Mouse (Mus musculus): Measurements from ENCODE around the gene Cyren.

DNA sequence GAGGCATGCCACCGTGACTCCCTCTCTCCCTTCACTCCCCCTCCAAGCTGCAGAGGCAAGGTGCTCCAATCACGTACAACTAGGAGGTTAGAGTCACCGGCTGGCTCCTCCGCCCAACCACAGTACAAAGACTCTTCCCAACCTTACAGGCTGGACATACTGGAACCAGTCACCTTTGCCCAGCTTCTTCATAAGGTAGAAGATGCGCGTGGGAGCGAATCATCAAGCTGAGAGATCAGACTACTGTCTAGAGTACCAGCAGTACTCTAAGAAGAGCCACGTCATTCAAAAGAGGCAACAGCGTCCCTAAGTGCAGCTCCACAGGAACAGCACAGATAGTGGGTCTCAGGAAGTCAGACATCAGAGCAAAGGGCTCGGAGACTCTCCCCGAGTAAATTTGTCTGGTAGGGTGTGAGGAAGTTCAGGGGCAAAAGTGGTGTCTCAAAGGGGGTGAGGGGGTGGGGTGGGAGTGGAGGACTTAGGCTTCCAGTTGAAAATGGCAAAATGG, 16.3 kb downstream of the Cyren start:
- TF ChIP-seq GATA1 (IDR thresholded peaks at IDR 0.05; ENCODE audit: low read length) (no peak), TAL1 (IDR thresholded peaks at IDR 0.05; ENCODE audit: low read length) (no peak)
